Mouse (Mus musculus) hindlimb bud, embryonic 11.5 days (tissue): ENCODE data around the gene Idh3a.
A peak's percentile ranks its signal among the peaks of the same experiment; 100 is the strongest.
"Not testable (repeated sequence)": the region's sequence is repeated elsewhere in the genome, so short reads cannot be mapped to it uniquely, and the experiment has no call there.

Experiments
- DNase-seq: peaks from one replicate; pipeline ENCODE4 v3.0.0-alpha.2; 2012; ENCODE audit warnings: low read depth, low spot score; ENCODE audit errors: extremely low spot score

Gene Idh3a

GRCm38 (mm10) chr9:54586199-54587061 lies at the start of gene Idh3a:
Gene Idh3a, plus strand, starts transcription at chr9:54586334.
- DNase-seq, result peak; percentile 85

GRCm38 (mm10) chr9:54537030-54537429 lies 49.1 kb upstream of the Idh3a start:
- DNase-seq, result no peak

DNA sequence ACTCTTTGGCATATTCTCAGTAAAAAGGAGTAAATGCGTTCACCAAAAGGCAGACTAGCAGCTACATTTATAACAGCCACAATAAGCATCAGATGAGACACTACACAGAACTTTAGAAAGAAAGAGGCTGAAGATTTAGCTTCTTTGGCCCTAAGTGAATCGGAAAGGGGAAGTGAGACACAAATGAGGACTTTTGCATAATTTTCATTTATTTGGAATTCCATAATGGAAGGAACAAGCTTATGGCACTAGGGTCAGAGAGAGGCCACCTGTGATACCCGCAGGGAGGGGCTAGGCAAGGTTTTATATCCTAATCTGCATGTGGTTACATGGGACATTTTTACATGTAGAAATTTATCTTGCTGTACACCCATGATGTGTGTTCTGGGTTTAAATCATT lies 48.7 kb upstream of the Idh3a start:
- DNase-seq, result no peak

DNA sequence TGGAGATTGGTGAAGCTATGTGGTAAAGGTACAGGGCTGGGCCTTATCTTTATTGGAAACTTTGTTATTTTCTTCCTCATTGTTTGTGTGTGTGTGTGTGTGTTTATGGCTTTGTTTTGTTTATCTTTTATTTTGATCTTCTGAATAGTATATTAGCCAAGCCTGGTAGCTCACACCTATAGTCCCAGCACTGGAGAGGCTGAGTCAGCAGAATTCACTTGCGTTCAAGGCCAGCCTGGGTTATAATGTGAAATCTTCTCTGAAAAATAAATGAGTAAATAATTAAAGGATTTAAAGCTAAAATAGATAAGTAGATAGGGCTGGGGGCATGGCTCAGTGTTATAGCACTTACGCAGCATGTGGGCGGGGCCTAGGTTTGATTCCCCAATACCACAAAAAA lies 47.9 kb upstream of the Idh3a start:
- no peak for DNase-seq

DNA sequence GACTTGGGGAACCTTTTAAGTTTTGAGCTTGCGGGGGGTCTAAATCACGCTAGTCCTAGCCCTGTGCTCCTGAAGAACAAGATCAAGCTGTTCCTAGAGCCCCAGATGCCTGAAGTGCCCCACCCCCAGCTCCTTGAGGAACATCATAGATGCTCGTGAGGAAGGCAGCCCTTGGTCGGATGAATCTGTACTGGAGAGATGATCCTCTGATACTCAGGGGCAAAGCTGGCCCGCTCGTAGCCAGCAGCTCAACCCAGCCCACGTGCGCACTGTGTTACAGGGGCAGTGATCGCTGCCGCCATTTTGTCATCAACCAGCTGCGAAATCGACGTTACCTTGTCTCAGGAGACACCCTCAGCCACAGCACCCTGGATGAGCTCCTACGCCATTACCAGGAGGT lies 47.5 kb upstream of the Idh3a start, which contains the start of gene Sh2d7:
TSS of gene Sh2d7 (plus strand) at position 301 of the 400 bp plus-strand sequence.
- DNase-seq, result no peak

- no peak for DNase-seq
Observed at GRCm38 (mm10) chr9:54540801-54541200, 45.3 kb upstream of the Idh3a start.

DNA sequence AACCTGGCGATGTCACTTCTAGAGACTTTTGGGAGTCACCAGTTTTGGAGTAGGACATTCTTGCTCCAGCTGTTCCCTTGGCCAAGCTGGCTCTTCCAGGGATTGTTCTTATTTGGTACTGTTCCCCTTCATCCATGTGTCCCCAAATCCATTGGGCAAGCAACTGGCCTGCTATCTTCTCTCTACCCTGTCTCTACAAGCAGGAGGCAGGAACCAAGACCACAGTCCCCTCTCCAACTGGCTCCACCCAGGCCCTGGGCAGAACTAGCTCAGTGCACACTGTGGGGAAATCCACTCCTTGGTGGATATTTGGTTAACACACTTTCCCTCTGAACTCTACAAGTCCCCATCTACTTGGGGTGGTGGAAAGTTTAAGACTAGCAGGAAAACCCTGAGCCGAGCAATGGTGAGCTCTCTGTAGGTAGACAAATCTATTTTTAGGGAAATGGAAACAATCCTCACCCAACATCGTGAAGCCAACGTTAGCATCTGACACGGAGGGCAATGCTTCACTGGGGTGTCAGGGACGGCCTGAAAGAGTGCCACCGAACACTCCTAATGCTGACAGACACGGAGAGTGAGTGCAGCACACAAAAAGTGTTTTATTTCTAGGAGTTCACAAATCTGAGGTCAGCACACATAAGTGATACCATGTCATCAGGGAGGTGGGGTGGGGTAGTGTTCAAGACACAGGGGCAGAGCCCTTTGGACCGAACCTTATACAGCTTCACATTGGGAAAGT lies 41.8 kb upstream of the Idh3a start:
- no peak for DNase-seq

GRCm38 (mm10) chr9:54544954-54545315 lies 41.2 kb upstream of the Idh3a start:
- no peak for DNase-seq

GRCm38 (mm10) chr9:54547536-54547935 lies 38.6 kb upstream of the Idh3a start:
- DNase-seq, result no peak

GRCm38 (mm10) chr9:54549433-54549832 lies 36.7 kb upstream of the Idh3a start:
- no peak for DNase-seq

DNA sequence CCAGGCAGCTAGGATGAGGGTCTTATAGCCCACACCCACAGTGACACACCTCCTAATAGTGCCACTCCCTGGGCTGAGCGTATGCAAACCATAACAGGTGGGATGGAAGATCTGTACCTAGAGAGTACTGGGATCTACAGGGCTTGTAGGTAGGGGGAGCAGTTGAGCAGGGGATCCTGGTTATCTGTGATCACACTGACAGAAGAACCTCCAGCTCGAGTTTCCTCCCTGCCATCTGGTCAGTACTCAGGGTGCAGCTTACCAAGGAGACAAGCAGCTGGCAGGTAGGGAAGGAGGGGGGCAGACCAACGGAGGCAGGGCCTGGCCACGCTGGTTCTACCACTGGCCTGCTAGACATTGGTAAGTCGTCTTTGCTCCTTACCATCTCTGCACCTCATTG lies 33.7 kb upstream of the Idh3a start:
- no peak for DNase-seq

- DNase-seq, result no peak
Observed at GRCm38 (mm10) chr9:54555044-54555443, 31.1 kb upstream of the Idh3a start.

- no peak for DNase-seq
Observed at GRCm38 (mm10) chr9:54558731-54559130, 27.4 kb upstream of the Idh3a start.

GRCm38 (mm10) chr9:54559771-54560471 lies 26.2 kb upstream of the Idh3a start, which contains the start of gene Cib2:
Gene Cib2, minus strand, starts transcription at chr9:54560218.
- no peak for DNase-seq

DNA sequence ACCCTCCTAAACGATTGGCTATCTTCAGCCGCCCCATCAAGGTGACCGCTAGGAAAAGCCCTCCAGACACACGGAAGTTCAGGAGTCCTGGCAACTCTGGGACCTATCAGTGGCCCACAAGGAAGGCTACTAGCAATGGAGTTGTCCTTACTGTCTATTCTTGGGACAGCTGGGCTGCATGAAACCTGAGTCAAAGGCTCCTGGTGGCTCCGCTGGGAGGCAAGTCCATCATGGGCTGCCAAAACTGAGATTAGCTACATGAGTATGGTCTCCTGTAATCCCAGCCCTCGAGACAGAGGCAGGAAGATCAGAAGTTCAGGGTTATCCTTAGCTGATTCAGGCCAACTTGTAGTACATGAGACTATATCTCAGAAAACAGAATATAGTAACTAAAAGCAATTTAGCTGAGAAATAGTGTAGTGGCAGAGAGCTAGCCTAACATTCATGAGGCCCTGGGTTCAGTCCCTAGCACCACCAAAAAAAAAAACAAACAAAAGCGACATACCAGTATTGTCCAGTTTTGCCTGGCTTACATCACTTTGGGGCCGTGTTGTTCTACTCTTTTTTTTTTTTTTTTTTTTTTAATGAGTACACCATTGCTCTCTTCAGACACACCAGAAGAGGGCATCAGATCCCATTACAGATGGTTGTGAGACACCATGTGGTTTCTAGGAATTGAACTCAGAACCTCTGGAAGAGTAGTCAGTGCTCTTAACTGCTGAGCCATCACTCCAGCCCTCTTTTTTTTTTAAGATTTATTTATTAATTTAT lies 25.1 kb upstream of the Idh3a start:
- no peak for DNase-seq

DNA sequence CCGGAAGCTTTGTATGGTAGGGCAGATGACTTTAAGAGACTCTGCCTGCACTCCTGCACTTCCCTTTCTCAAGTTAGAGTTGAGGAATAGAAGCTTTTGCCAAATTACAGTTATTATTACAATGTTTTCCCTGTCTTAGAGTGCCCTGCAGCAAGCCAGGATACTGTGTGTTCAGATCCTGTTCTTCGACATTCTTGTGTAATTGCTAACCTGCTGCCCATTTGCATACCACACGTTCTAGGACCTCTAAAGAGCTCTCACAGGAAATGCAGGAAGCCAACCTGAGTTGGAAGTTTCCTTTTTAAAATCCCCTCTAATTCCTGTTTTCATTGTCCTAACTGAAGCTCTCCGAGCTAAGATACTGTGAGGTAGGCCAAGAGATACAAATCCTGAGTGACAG lies 19.2 kb upstream of the Idh3a start:
- DNase-seq, result no peak

DNA sequence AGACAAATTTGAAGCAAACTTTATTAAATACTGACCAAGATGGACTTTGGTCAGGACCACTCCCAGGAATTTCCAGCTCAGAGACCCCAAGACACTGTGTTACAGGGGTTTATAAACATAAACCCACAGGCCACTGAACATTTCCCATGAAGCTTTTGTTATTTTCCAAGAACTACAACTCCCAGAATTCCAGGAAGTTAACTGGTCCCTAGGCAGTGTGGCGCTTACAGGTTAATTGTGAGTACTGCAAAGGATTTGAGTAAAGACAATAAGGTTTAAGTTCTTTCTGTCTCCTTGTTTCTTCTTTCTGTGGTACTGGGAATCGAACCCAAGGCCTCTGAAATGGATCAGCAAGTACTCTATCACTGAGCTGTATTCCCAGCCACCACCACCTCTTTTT lies 17.4 kb upstream of the Idh3a start:
- DNase-seq, result no peak

GRCm38 (mm10) chr9:54571130-54571839 lies 14.8 kb upstream of the Idh3a start:
- DNase-seq, result no peak

- no peak for DNase-seq
Observed at GRCm38 (mm10) chr9:54583712-54584111, 2.4 kb upstream of the Idh3a start.

DNA sequence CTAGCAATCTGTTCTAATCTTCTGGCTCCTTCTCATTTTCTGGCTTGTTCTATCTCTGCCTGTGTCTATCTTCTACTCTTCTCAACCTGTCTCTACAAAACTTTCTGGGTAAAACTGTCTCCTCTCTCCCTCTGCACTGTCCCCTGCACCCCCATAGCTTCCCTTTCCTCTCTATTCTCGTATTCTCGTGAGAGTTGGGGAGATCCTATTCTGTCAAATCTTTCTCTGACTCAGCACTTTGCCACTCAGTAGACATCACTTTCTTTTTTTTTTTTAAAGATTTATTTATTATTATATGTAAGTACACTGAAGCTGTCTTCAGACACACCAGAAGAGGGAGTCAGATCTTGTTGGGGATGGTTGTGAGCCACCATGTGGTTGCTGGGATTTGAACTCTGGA lies 2.0 kb upstream of the Idh3a start:
- DNase-seq, result not testable (repeated sequence)
